Mouse (Mus musculus) midbrain, embryonic 14.5 days (tissue): ENCODE measurements around the gene D430041D05Rik. TPM values are rescaled to one million over a fixed set of nuclear protein-coding genes. Genes with fewer than 3 reads are reported as not detected.

ENCODE experiments used
- ATAC-seq: fragments of 200-750 bp; cut with Nextera tagmentation; 2 replicates; pipeline ENCODE4 v1.8.0; 2017; ENCODE audit warnings: moderate number of reproducible peaks, moderate library complexity; ENCODE audit not compliant: low FRiP score, low TSS enrichment
- DNase-seq: peaks from one replicate; pipeline ENCODE4 v3.0.0-alpha.2; 2015
- H3K27ac ChIP-seq: fragments of 300-500 bp; sonication (generic); replicated peaks from 2 replicates; pipeline ENCODE4 v1.5.1; 2014; ENCODE audit warnings: mild to moderate bottlenecking, low read depth, low read length, moderate library complexity
- H3K27me3 ChIP-seq: fragments of 300-500 bp; sonication (generic); 2 replicates; pipeline ENCODE4 v1.6.1; 2014; ENCODE audit warnings: low read length, control low read depth, mixed read lengths; ENCODE audit not compliant: control insufficient read depth, insufficient read depth
- H3K36me3 ChIP-seq: fragments of 300-500 bp; sonication (generic); 2 replicates; pipeline ENCODE4 v1.6.1; 2014; ENCODE audit warnings: low read length, control low read depth; ENCODE audit not compliant: control insufficient read depth, insufficient read depth
- H3K4me1 ChIP-seq: fragments of 300-500 bp; sonication (generic); 2 replicates; pipeline ENCODE4 v1.6.1; 2014; ENCODE audit warnings: mild to moderate bottlenecking, antibody characterized with exemption, low read length, control low read depth; ENCODE audit not compliant: control insufficient read depth, insufficient read depth
- H3K4me2 ChIP-seq: fragments of 300-500 bp; sonication (generic); 2 replicates; pipeline ENCODE4 v1.6.1; 2014; ENCODE audit warnings: mild to moderate bottlenecking, low read length, moderate library complexity
- H3K4me3 ChIP-seq: fragments of 300-500 bp; sonication (generic); replicated peaks from 2 replicates; pipeline ENCODE4 v1.5.1; 2014; ENCODE audit warnings: low read depth, low read length
- H3K9ac ChIP-seq: fragments of 300-500 bp; sonication (generic); replicated peaks from 2 replicates; pipeline ENCODE4 v1.6.1; 2014; ENCODE audit warnings: mild to moderate bottlenecking, low read length, moderate library complexity
- H3K9me3 ChIP-seq: fragments of 300-500 bp; sonication (generic); 2 replicates; pipeline ENCODE4 v1.6.1; 2016; ENCODE audit warnings: low read length, control low read depth, mixed read lengths; ENCODE audit not compliant: control insufficient read depth
- WGBS: fragments of 180-500 bp; shearing (Covaris S2); extraction: QIAGEN DNeasy Blood & Tissue Kit; methylation state at CpG from one replicate; pipeline ENCODE4 v1.1.7; 2014; 5-methylcytosine and 5-hydroxymethylcytosine counted together
- polyA plus RNA-seq: library from polyadenylated mRNA; unstranded; fragments of >200 nt; fragmentation: Nextera tagmentation; extraction: Ambion mirVana; gene quantifications from 2 replicates; pipeline ENCODE4 v1.2.1, GENCODE M21; 2014

The D430041D05Rik gene
- polyA plus RNA-seq, 1 experiment from 2014 or later, result 12.0 TPM

DNA sequence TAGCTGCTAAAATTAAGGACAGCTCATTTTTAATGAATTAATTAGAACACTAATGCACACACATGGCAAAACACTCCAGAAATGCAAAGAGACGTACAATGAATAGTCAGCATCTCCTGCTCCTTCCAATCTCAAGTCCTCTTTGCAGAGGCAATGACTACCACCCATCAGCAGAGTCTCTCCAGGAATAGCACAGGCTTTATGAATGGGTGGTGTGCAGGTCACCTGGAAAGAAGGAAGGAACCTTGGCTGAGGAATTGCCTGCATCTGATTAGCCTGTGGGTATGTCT lies 58.7 kb downstream of the D430041D05Rik start:
- H3K4me2 ChIP-seq, result no peak overlapping the region
- H3K27ac ChIP-seq, result no peak overlapping the region
- WGBS, result 83% methylated on average over 1 of the region's 1 CpGs
- no peaks in the 10 kb centered on the region for H3K4me1 ChIP-seq
- no peak overlapping the region for H3K4me3 ChIP-seq
- no peaks in the 10 kb centered on the region for H3K9me3 ChIP-seq
- no peak overlapping the region for H3K9ac ChIP-seq
- no peak for ATAC-seq
- no peak for DNase-seq
- H3K36me3 ChIP-seq, result no peaks in the 10 kb centered on the region
- no peaks in the 10 kb centered on the region for H3K27me3 ChIP-seq

DNA sequence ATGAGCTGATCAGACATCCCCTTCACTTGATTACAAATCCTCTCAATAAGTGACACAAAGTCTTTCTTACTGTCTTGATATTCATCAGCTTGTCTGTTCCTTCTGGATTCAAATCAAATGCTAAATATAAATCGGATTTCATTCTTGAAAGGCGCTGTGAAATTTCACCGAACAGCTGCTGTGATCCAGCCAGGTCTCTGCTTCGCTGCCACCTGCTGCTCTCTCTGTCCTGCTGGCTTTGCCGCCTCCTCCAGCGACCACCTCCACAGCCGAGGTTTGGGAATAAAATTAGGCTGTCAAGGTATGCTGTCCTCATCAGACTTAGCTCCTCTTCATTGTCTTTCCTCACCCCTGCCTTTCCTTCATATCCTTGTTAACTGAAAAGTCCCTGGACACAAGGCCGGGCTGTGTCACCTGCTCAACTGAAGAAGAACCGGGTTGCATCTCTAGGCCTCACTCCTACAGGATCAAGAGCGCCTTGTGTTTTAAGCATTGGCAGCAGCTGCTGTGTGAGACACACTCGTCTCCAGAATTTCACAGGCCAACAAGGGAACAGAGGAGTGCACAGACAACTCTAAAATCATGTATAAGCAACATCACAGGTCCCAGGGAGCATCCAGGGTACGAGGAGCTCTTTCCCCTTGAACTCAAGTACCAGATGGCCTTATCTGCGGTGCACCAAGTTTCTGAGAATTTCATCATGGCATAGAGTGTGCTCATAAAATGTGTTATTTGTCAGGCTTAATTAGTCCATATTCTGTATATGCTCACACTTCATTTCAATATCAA lies 59.2 kb downstream of the D430041D05Rik start:
- H3K4me2 ChIP-seq, result no peak overlapping the region
- no peak overlapping the region for H3K27ac ChIP-seq
- 78% methylated on average over 13 of the region's 13 CpGs for WGBS
- H3K9me3 ChIP-seq, result no peaks in the 10 kb centered on the region
- H3K27me3 ChIP-seq, result no peaks in the 10 kb centered on the region
- no peak overlapping the region for H3K4me3 ChIP-seq
- no peak for DNase-seq
- no peaks in the 10 kb centered on the region for H3K4me1 ChIP-seq
- H3K9ac ChIP-seq, result no peak overlapping the region
- ATAC-seq, result no peak
- no peaks in the 10 kb centered on the region for H3K36me3 ChIP-seq

DNA sequence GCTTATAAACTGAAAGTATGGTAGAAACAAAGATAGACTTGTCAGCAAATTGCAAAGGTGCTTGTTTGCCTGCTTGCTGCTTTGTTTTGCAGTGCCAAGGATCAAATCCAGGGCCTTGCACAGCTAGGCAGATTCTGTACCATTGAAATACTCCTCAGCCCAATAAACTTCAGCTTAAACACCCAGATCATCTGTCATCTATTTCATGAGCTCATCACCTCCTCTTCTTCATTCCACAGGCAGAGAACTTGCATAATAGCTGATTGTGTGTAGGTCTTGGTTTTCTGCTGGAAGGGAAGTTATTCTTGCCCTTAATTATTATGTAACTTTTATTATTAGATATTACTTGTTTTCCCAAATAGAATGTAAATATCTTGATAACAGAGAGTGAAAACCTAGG lies 73.2 kb downstream of the D430041D05Rik start:
- Histone ChIP-seq H3K4me1 (peaks cover 7% of the 10 kb centered on the region; the same call in 1 of the 2 replicates), H3K36me3 (no peaks in the 10 kb centered on the region), H3K27me3 (no peaks in the 10 kb centered on the region), H3K9ac (no peak overlapping the region), H3K9me3 (no peaks in the 10 kb centered on the region), H3K4me3 (no peak overlapping the region), H3K27ac (no peak overlapping the region), H3K4me2 (no peak overlapping the region)
- ATAC-seq, result no peak
- no peak for DNase-seq

DNA sequence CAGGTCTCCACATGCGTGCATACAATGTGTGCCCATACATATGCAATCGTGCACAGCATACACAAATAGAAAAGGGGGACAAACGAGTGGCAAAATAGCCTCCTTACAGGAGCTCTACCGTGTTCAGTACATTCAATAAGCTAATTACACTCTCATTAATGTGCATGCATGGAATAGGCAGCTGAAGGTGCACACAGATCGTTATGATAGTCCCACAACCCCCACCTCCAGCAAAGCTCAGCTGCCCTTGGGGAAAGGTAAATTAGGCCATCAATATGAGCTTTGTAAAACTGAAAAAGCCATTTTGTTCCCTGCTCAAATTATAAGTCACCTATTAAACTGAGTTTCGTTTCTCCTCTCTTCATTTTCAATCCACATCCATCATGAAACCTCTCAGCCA lies 75.0 kb downstream of the D430041D05Rik start:
- ATAC-seq (no peak), DNase-seq (no peak)
- no peak overlapping the region for H3K4me3 ChIP-seq
- H3K36me3 ChIP-seq, result no peaks in the 10 kb centered on the region
- WGBS, result 67% methylated on average over 6 of the region's 6 CpGs
- peaks cover 7% of the 10 kb centered on the region; the same call in 1 of the 2 replicates for H3K4me1 ChIP-seq
- no peak overlapping the region for H3K9ac ChIP-seq
- 0 out of 2 replicates have a peak overlapping the region, but pooled peaks have one; percentile 5 for H3K27ac ChIP-seq
- no peak overlapping the region for H3K4me2 ChIP-seq
- no peaks in the 10 kb centered on the region for H3K9me3 ChIP-seq
- no peaks in the 10 kb centered on the region for H3K27me3 ChIP-seq

DNA sequence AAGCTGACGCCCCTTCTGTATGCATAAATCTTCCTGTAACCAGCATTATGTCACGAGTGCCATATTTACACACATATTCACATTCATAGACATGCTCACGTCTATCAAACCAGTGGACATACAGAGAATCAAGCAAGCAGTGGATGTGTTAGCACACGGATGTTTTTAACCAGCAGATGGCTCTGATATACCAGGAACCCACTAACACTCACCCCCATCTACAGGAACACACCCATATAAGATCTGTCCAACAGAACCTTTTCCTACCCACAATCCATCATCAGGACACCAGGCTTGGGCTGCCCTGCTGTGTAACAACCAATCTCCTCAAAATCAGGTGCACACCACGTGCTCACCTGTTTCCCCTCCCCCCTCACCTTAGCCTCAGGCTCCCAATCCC lies 76.9 kb downstream of the D430041D05Rik start:
- H3K4me1 ChIP-seq, result peaks cover 7% of the 10 kb centered on the region; the same call in 1 of the 2 replicates
- no peak overlapping the region for H3K4me3 ChIP-seq
- H3K9ac ChIP-seq, result no peak overlapping the region
- no peaks in the 10 kb centered on the region for H3K9me3 ChIP-seq
- H3K36me3 ChIP-seq, result no peaks in the 10 kb centered on the region
- DNase-seq, result peak; percentile 25
- H3K27ac ChIP-seq, result no peak overlapping the region
- WGBS, result 74% methylated on average over 5 of the region's 5 CpGs
- ATAC-seq, result no peak
- H3K4me2 ChIP-seq, result no peak overlapping the region
- no peaks in the 10 kb centered on the region for H3K27me3 ChIP-seq

DNA sequence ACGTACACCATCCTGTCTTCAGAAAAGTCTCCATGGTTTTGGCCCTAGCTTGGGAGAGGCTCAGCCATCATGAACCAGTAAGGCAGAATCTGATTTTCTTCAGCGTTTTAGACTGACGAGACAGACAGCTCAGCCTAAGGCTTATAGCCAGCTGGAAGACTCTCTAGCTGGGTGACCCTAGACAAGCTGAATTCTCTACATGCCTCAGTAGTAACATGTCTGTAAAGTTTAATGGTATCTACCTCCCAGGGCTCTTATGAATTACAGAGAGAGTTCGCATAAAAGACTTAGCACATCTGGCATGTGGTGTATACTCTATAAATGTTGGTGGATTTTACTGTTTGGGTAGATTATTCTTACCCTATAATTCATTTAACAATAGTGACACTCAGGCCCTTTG lies 78.1 kb downstream of the D430041D05Rik start:
- Histone ChIP-seq H3K4me3 (no peak overlapping the region), H3K36me3 (no peaks in the 10 kb centered on the region), H3K9ac (no peak overlapping the region), H3K27ac (no peak overlapping the region), H3K4me1 (peaks cover 7% of the 10 kb centered on the region; the same call in 1 of the 2 replicates), H3K27me3 (no peaks in the 10 kb centered on the region), H3K9me3 (no peaks in the 10 kb centered on the region), H3K4me2 (no peak overlapping the region)
- DNase-seq (no peak), ATAC-seq (no peak)
- whole genome bisulfite sequencing, result 87% methylated on average over 4 of the region's 4 CpGs

DNA sequence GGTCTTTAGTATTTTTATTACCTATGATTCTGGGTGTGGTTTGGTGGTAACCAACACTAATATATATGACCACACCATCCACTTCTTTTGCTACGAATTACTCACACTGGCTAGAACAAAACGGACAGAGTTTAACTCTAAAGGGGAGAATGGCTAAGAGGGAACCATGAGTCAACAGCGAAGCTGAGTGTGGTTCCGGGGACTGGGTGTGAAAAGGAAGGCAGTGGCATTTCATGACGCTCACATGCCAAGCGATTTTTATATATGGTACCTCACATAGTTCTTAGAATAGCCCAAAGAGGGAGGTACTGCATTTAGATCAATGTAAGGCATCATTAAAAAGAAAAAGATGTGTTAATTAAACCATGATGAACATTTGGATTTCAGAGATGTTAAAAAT lies 79.6 kb downstream of the D430041D05Rik start:
- Histone ChIP-seq H3K27ac (no peak overlapping the region), H3K4me3 (no peak overlapping the region), H3K27me3 (no peaks in the 10 kb centered on the region), H3K4me2 (no peak overlapping the region), H3K36me3 (no peaks in the 10 kb centered on the region), H3K9ac (no peak overlapping the region), H3K9me3 (no peaks in the 10 kb centered on the region), H3K4me1 (peaks cover 7% of the 10 kb centered on the region; the same call in 1 of the 2 replicates)
- ATAC-seq (no peak), DNase-seq (no peak)
- 91% methylated on average over 6 of the region's 6 CpGs for WGBS

DNA sequence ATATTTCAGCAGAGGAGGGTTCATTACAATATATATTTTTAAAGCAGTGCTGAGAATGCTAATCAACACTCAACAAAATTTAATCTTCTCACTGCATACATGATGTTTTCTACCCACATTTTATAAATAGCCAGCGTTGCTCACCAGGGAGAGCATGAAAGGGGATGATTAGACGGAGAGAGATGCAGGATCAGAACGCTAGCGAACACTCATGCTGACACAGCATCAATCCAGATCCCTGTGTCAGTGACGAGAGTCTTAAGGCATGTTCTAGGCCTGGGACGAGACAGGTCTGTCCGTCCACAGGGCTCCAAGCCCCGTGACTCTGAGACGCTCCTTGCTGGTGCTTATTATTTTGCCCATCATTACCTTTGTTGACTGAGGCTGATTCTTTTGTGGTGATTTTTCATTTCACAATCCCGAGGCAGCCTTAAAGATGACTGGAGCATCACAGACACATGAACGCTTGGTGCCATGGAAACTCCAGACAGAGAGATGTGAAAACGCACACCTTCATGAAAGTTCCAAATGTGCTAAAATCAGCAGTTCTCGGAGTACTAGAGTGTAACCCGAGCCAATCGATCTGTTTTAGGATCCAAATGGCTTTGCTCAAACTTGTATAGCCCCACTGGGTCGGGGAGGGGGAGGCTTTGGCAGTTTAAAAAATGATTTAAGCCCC lies 83.6 kb downstream of the D430041D05Rik start:
- no peaks in the 10 kb centered on the region for H3K27me3 ChIP-seq
- DNase-seq, result peak; percentile 14
- H3K4me3 ChIP-seq, result no peak overlapping the region
- no peak overlapping the region for H3K9ac ChIP-seq
- no peaks in the 10 kb centered on the region for H3K36me3 ChIP-seq
- WGBS, result 79% methylated on average over 16 of the region's 16 CpGs
- ATAC-seq, result no peak
- H3K9me3 ChIP-seq, result no peaks in the 10 kb centered on the region
- no peak overlapping the region; the same call in 1 of the 2 replicates for H3K27ac ChIP-seq
- no peak overlapping the region for H3K4me2 ChIP-seq
- H3K4me1 ChIP-seq, result peaks cover 3% of the 10 kb centered on the region; the same call in 1 of the 2 replicates

DNA sequence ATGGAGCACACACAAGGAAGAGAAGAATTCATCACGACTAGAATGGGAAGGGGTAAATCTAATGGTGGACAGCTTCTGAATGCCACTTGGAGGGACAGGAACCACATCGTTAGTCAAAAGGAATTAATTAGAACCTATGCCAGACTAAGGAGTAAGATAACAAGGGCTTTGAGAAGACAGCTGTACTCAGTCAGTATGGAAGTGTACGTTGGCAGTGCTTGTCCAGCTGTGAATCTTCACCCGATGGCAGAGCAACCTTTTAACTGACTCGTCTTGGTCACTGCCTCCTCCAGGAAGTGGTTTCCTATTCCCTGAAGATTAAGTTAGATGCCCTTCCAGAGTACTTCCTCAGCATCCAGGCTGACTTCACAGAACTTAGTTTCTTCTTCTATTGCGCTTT lies 87.0 kb downstream of the D430041D05Rik start:
- 82% methylated on average over 6 of the region's 6 CpGs for WGBS
- ATAC-seq, result no peak
- H3K36me3 ChIP-seq, result no peaks in the 10 kb centered on the region

More for the DNA sequence above, 87.0 kb downstream of the D430041D05Rik start:
- no peak for DNase-seq
- H3K27ac ChIP-seq, result no peak overlapping the region
- no peaks in the 10 kb centered on the region for H3K9me3 ChIP-seq
- no peak overlapping the region for H3K9ac ChIP-seq
- H3K4me2 ChIP-seq, result no peak overlapping the region
- peaks cover 3% of the 10 kb centered on the region; the same call in 1 of the 2 replicates for H3K4me1 ChIP-seq
- no peak overlapping the region for H3K4me3 ChIP-seq
- H3K27me3 ChIP-seq, result no peaks in the 10 kb centered on the region
